Mouse (Mus musculus): ENCODE results near the gene 2310033P09Rik. TPM values are rescaled to one million over a fixed set of nuclear protein-coding genes. Genes with fewer than 3 reads are reported as not detected.

The 2310033P09Rik gene
- total RNA-seq, 4 experiments from 2014 or later, result 19.1 to 24.6 (median 20.4) TPM

DNA sequence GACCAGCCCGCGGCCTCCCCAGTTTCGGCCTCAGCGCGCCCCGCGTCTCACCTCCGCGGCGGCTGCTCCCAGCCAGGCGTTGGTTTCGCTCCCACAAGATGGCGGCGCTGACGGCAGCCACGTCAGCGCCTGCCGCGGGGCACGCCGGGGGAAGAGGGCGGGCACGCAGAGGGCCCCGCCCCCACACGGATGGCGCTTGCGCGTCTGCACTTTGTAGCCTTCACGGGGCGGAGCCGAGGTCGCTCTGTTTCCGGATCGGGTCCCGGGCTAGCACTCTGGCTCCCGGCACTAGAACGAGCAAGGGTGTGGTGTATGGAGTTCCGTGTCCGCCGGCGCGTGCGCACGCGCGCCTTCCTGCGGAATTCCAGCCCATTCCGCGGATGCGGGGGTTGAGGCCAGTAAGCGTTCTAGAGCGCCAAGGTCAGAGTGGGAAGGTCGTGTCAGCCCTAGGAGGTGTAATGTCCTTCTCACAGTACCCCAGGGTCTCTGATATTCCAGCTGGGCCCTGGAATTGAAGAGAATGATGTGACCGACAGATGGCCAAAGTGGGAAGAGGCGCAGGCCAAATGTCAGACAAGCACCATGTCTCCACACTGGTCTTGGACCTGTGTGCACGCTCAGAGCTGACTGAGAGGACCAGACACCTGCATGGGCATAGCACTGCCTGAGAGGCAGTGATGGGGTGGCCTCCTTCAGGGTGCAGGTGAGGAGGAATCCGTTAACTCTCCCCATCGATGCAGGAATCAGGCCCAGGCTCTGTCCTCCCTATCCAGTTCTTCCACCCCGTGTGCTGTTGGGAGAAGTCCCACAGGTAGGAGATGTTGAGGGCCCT, 20.2 kb downstream of the 2310033P09Rik start, which contains the start of gene Arf1:
Gene Arf1 (minus strand): TSS at position 149 of the 832 bp plus-strand sequence.
- peak; percentile 87 to 96 for DNase-seq (ENCODE audit: low spot score in 2 of 2)

DNA sequence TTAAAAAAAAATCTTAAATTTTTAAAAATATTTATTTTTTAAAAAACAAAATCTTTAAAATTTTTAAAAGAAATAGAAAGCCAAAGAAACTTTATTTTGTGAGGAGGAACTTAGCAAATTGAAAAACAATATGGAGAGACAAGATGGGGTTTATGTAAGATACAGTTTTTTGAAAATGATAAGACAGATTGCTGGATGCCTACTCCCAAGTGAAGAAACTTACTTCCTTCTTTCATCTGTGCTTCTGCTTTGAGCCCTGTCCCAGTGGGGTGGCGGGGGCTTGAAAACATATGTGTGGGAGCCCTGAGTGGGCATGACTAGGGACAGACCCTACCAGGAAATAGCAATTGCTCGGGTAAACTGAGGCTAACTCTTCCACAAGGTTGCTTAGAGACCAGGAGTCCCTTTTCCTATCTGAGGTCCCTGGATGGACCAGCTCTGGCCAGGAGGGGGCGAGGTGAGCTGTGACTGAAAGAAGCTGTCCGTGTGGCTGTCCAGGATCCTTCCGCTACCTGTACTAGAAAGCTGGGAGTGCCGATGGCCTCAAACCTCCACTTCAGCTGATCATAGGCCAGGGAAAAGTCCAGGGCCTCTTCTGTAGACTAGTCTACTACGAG, 22.1 kb downstream of the 2310033P09Rik start:
- no peak for DNase-seq (ENCODE audit: low spot score in 2 of 2)

DNA sequence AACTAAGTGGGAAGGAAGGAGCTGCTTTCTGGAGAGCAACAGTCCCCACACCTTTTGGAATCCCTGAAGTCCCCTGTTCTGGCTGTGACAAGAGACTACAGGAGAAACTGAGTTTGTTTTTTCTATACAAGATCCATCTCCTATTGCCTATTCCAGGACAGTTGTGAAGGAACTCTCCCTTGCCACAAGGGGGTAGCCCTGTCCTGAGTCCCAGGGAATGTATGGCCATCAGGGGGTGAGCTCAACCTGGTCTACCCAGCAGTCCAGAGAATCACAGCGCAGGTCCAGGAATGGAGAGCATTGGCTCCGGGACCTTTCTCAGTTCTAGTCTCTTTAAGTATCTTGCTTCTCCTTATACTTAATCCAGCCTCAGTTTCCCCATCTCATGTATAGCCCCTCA, 24.7 kb downstream of the 2310033P09Rik start:
- DNase-seq (ENCODE audit: low spot score in 2 of 2), result no peak

DNA sequence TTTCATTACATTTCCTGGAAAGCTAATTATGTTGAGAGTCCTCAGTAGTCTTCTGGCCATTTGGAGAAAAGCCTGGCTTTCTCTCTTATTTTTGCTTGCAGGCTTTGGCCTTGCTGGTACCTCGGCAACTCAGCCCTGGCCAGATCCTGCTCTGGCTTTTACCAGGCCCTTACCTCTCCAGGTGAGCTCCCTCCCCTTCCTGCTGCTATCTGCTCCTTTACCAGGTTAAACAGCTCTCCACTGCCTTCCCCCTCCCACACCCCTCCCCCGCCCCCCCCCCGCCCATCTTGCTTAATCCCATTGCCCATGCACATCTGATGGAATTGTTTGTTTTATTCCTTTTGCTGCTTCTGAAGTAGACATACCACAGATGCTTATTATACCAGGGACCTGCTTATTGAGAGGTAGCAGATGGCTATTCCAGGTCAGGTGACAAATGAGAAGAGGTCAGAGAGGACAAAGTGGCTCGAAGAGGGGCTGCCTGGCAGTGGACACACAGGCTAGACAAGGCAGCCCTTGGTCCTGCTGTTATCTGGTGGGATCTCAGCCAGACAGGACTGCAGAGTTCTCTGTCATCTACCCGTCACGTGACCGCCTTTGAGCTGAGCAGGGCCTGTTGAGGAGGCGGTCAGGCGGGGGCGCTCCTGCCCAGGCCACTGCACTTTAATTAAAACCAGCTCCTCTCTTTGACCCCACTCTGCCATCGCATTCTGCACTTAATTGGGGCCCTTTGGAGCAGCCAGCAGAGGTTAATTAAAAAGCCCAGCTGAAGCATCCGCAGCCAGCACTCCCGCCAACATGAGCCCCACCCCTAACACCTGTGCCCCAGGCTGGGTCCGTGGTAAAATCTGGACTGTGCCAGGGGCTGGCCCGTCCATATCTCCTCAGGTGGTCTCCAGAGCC, 30.7 kb downstream of the 2310033P09Rik start:
- peak in 1 of 2 experiments; percentile 28 for DNase-seq (ENCODE audit: low spot score in 2 of 2)

DNA sequence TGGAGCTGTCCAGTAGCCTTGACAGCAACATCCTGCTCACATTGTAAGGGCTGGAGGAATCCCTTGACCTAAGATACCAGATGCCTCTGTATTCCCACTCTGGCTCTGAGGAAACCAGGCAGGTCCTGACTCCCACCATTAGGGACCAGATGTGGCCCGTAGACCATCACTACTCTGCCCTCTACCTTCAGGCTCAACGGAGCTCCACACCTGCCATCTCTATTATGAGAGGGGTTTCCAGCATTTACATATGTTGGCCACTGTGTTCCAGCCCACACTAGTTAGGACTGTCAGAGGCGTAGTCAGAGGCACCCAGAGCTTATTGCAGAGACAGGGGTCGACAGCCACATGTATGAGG, 31.3 kb downstream of the 2310033P09Rik start:
- no peak for DNase-seq (ENCODE audit: low spot score in 2 of 2)

DNA sequence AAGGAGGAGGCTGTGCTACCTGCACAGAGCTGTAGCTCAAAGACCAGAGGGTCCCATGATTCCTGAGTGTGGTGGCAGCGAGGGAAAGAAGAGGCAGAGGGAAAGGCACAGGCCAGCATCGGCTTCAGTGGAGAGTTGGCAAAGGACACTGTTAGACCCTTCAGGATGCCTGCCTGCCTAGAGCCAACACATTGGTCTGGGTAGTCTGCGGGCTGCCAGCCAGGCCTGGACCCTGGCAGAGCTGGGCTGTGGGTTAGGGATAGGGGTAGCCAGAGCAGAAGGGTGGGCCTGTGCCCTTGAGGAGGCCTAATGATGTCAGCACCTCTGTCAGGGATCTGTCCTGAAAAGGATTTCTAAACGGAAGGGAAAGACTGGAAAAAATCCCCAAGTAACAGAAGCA, 31.7 kb downstream of the 2310033P09Rik start:
- DNase-seq (ENCODE audit: low spot score in 2 of 2), result no peak

DNA sequence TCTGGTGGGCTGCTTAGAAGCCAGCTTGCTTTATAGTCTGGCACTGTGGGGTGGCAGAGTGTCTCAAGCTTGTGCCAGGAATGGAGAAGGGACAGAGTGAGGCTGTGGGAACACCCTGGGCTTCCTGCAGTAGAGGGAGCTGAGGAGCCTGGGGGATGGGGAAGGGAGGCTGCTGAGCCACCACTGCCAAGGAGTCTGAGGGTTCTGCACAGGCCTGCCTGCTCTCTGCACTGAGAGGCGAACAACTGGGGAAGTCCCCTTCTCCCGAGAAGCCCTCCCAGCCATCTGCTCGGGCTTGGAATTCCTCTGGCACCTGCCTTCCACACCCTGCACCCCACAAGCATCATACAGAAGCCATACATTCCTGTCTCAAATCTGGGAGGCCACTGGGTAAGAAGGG, 33.7 kb downstream of the 2310033P09Rik start:
- DNase-seq (ENCODE audit: low spot score in 2 of 2), result no peak

DNA sequence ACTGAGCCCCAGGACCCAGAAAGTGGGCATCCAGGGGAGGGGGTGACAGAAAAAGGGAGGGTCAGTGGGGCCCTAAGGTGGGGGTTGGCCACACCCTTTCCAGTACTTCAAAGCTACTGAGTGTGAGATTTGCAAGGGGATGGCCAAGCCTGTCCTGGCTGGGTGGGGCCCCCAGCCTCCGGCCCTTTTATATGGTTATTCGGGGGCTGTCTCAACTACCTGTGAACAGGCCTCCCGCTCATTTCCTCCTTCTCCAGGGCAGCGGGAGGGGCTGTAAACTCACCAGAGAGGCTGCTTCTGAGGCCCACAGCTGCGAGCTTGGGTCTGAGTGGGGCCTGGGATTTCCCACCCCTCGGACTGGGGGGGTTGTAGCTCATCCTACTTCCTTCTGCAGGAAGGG, 35.7 kb downstream of the 2310033P09Rik start:
- no peak for DNase-seq (ENCODE audit: low spot score in 2 of 2)

DNA sequence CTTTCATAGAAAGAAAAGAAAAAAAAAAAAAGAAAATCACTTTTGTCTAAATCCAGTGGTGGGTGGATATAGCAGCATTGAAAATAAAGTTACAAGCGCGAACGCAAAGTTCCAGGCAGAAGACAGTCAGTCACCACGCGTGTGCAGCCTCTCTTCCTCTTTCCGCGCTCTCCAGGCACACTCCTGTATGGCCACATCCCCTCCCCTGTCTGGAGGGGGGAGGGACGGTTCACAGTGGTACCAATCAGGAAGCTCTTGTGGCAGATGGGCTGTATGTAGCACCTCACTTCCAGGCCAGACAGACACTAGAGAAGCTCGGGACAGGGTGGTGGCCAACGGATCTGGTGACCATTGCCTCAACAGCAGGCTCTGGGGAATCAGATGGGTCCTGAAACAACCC, 40.0 kb downstream of the 2310033P09Rik start:
- no peak for DNase-seq (ENCODE audit: low spot score in 2 of 2)

DNA sequence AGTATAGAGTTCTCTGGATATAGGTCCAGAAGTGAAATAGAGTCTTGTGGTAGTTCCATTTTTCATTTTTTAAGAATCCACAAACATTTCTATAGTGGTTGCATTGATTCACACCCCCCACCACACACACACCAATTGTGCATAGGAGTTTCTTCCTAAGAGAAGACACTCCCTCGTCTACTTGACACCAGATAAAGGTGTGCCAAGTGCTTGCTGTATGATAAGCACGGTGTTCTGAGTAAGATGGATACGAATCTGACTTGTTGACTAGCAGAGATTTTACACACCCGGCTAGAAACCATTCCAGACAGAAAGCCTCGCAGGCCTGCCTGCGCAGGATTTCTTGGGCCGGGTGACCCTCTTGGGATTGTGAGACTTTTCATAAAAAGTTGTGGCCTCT, 51.5 kb downstream of the 2310033P09Rik start:
- no peak for DNase-seq (ENCODE audit: low spot score in 2 of 2)

Other genes starting within 250 kb of the 2310033P09Rik start
- gene Trim11, start 230.2 kb upstream of the 2310033P09Rik start, total RNA-seq (2022), result 10 to 100 TPM; 22.6 to 27.6 (median 26.7) TPM
- 1 to 10 TPM; 5.3 to 5.8 (median 5.7) TPM for gene Obscn, start 71.9 kb upstream of the 2310033P09Rik start, total RNA-seq (2022)
- 1 to 10 TPM; 6.4 to 7.9 (median 7.1) TPM for gene Iba57, start 44.6 kb upstream of the 2310033P09Rik start, total RNA-seq (2022)
- gene Gjc2, start 25.1 kb upstream of the 2310033P09Rik start, total RNA-seq (2022), result 10 to 100 TPM; 13.7 to 17.5 (median 16.0) TPM
- gene Guk1, start 16.1 kb upstream of the 2310033P09Rik start, total RNA-seq (2022), result 100 to 1,000 TPM; 137 to 150 (median 141) TPM
- gene Mrpl55, start 5.8 kb upstream of the 2310033P09Rik start, total RNA-seq (2022), result 10 to 100 TPM; 35.4 to 42.3 (median 39.2) TPM
- gene Arf1, start 19.9 kb downstream of the 2310033P09Rik start, total RNA-seq (2022), result 100 to 1,000 TPM; 419 to 439 (median 436) TPM
- not detected for gene Wnt3a, start 82.4 kb downstream of the 2310033P09Rik start, total RNA-seq (2022)
- 10 to 100 TPM; 14.1 to 15.6 (median 14.9) TPM for gene Wnt9a, start 98.6 kb downstream of the 2310033P09Rik start, total RNA-seq (2022)
- not detected for gene Prss38, start 167.3 kb downstream of the 2310033P09Rik start, total RNA-seq (2022)
- 10 to 100 TPM; 26.0 to 29.1 (median 26.6) TPM for gene Jmjd4, start 241.7 kb downstream of the 2310033P09Rik start, total RNA-seq (2022)
- gene Snap47, start 242.9 kb downstream of the 2310033P09Rik start, total RNA-seq (2022), result 100 to 1,000 TPM; 364 to 399 (median 383) TPM

Measured in left cerebral cortex, adult 8-10 months (tissue).